Mouse (Mus musculus): Measurements from ENCODE around the gene Ptch2. TPM values are rescaled to one million over a fixed set of nuclear protein-coding genes. Genes with fewer than 3 reads are reported as not detected.

Gene Ptch2
- total and polyA plus RNA-seq, 3 experiments, result 0.38 TPM; not detected in 2

GRCm38 (mm10) chr4:117056514-117056913 lies 39.4 kb upstream of the Ptch2 start:
- no peak for TF ChIP-seq TAL1 (conservative IDR thresholded peaks at IDR 0.05; ENCODE audit: low read depth, low read length)
- TF ChIP-seq GATA2 (IDR thresholded peaks at IDR 0.05; ENCODE audit: borderline replicate concordance, low read depth, low read length), result no peak
- no peak for TF ChIP-seq POLR2AphosphoS5 (IDR thresholded peaks at IDR 0.05; ENCODE audit: insufficient replicate concordance, low read depth, low read length)
- no peak for TF ChIP-seq GATA1 (IDR thresholded peaks at IDR 0.05; ENCODE audit: borderline replicate concordance, low read length)
- TF ChIP-seq CTCF (IDR thresholded peaks at IDR 0.05; ENCODE audit: low read depth, low read length), result no peak
- peaks cover 40% of the 10 kb centered on the region for H3K4me1 ChIP-seq (ENCODE audit: insufficient read depth, low read depth, low read length)
- no peak overlapping the region; the same call in 1 of the 2 replicates for H3K4me3 ChIP-seq (ENCODE audit: low read depth, low read length)
- peaks cover 78% of the 10 kb centered on the region for H3K36me3 ChIP-seq (replicated peaks)
- DNase-seq (ENCODE audit: low spot score), result no peak
- no peaks in the 10 kb centered on the region for H3K9me3 ChIP-seq (replicated peaks)
- ATAC-seq (ENCODE audit: extremely low read depth, insufficient number of reproducible peaks, low FRiP score, poor library complexity, severe bottlenecking), result no peak
- H3K27me3 ChIP-seq (ENCODE audit: insufficient read depth, low read length), result no peaks in the 10 kb centered on the region

GRCm38 (mm10) chr4:117058512-117058911 lies 37.4 kb upstream of the Ptch2 start:
- peaks cover 46% of the 10 kb centered on the region for H3K4me1 ChIP-seq (ENCODE audit: insufficient read depth, low read depth, low read length)

GRCm38 (mm10) chr4:117062700-117063390 lies 33.0 kb upstream of the Ptch2 start:
- Histone ChIP-seq H3K9me3 (replicated peaks) (no peaks in the 10 kb centered on the region), H3K4me1 (ENCODE audit: insufficient read depth, low read depth, low read length) (peaks cover 22% of the 10 kb centered on the region), H3K4me3 (ENCODE audit: low read depth, low read length) (no peak overlapping the region), H3K27me3 (ENCODE audit: insufficient read depth, low read length) (no peaks in the 10 kb centered on the region), H3K36me3 (replicated peaks) (peaks cover 90% of the 10 kb centered on the region)
- DNase-seq (ENCODE audit: low spot score) (no peak), ATAC-seq (ENCODE audit: extremely low read depth, insufficient number of reproducible peaks, low FRiP score, poor library complexity, severe bottlenecking) (no peak)
- TF ChIP-seq POLR2AphosphoS5 (IDR thresholded peaks at IDR 0.05; ENCODE audit: insufficient replicate concordance, low read depth, low read length) (no peak), GATA1 (IDR thresholded peaks at IDR 0.05; ENCODE audit: borderline replicate concordance, low read length) (no peak), TAL1 (conservative IDR thresholded peaks at IDR 0.05; ENCODE audit: low read depth, low read length) (no peak), CTCF (IDR thresholded peaks at IDR 0.05; ENCODE audit: low read depth, low read length) (no peak), GATA2 (IDR thresholded peaks at IDR 0.05; ENCODE audit: borderline replicate concordance, low read depth, low read length) (no peak)

More at GRCm38 (mm10) chr4:117058512-117058911, 37.4 kb upstream of the Ptch2 start:
- Histone ChIP-seq H3K36me3 (replicated peaks) (peaks cover 81% of the 10 kb centered on the region), H3K4me3 (ENCODE audit: low read depth, low read length) (no peak overlapping the region), H3K9me3 (replicated peaks) (no peaks in the 10 kb centered on the region), H3K27me3 (ENCODE audit: insufficient read depth, low read length) (no peaks in the 10 kb centered on the region)
- DNase-seq (ENCODE audit: low spot score), result no peak
- TF ChIP-seq GATA1 (IDR thresholded peaks at IDR 0.05; ENCODE audit: borderline replicate concordance, low read length) (no peak), GATA2 (IDR thresholded peaks at IDR 0.05; ENCODE audit: borderline replicate concordance, low read depth, low read length) (no peak), POLR2AphosphoS5 (IDR thresholded peaks at IDR 0.05; ENCODE audit: insufficient replicate concordance, low read depth, low read length) (no peak), TAL1 (conservative IDR thresholded peaks at IDR 0.05; ENCODE audit: low read depth, low read length) (no peak), CTCF (IDR thresholded peaks at IDR 0.05; ENCODE audit: low read depth, low read length) (no peak)
- ATAC-seq (ENCODE audit: extremely low read depth, insufficient number of reproducible peaks, low FRiP score, poor library complexity, severe bottlenecking), result no peak

GRCm38 (mm10) chr4:117068035-117068434 lies 27.8 kb upstream of the Ptch2 start:
- Histone ChIP-seq H3K4me1 (ENCODE audit: insufficient read depth, low read depth, low read length) (peaks cover 13% of the 10 kb centered on the region), H3K9me3 (replicated peaks) (no peaks in the 10 kb centered on the region), H3K36me3 (replicated peaks) (peaks cover 93% of the 10 kb centered on the region), H3K27me3 (ENCODE audit: insufficient read depth, low read length) (no peaks in the 10 kb centered on the region), H3K4me3 (ENCODE audit: low read depth, low read length) (no peak overlapping the region)
- DNase-seq (ENCODE audit: low spot score) (no peak), ATAC-seq (ENCODE audit: extremely low read depth, insufficient number of reproducible peaks, low FRiP score, poor library complexity, severe bottlenecking) (no peak)
- no peak for TF ChIP-seq GATA1 (IDR thresholded peaks at IDR 0.05; ENCODE audit: borderline replicate concordance, low read length)
- TF ChIP-seq TAL1 (conservative IDR thresholded peaks at IDR 0.05; ENCODE audit: low read depth, low read length), result no peak
- TF ChIP-seq POLR2AphosphoS5 (IDR thresholded peaks at IDR 0.05; ENCODE audit: insufficient replicate concordance, low read depth, low read length), result no peak
- TF ChIP-seq CTCF (IDR thresholded peaks at IDR 0.05; ENCODE audit: low read depth, low read length), result no peak
- no peak for TF ChIP-seq GATA2 (IDR thresholded peaks at IDR 0.05; ENCODE audit: borderline replicate concordance, low read depth, low read length)

- no peak for ATAC-seq (ENCODE audit: extremely low read depth, insufficient number of reproducible peaks, low FRiP score, poor library complexity, severe bottlenecking)
- no peak overlapping the region for H3K4me3 ChIP-seq (ENCODE audit: low read depth, low read length)
- H3K4me1 ChIP-seq (ENCODE audit: insufficient read depth, low read depth, low read length), result peaks cover 11% of the 10 kb centered on the region
- H3K36me3 ChIP-seq (replicated peaks), result peaks cover 92% of the 10 kb centered on the region
- H3K9me3 ChIP-seq (replicated peaks), result no peaks in the 10 kb centered on the region
- TF ChIP-seq GATA1 (IDR thresholded peaks at IDR 0.05; ENCODE audit: borderline replicate concordance, low read length) (no peak), POLR2AphosphoS5 (IDR thresholded peaks at IDR 0.05; ENCODE audit: insufficient replicate concordance, low read depth, low read length) (no peak), GATA2 (IDR thresholded peaks at IDR 0.05; ENCODE audit: borderline replicate concordance, low read depth, low read length) (no peak), TAL1 (conservative IDR thresholded peaks at IDR 0.05; ENCODE audit: low read depth, low read length) (no peak), CTCF (IDR thresholded peaks at IDR 0.05; ENCODE audit: low read depth, low read length) (no peak)
- DNase-seq (ENCODE audit: low spot score), result no peak
- H3K27me3 ChIP-seq (ENCODE audit: insufficient read depth, low read length), result no peaks in the 10 kb centered on the region
Observed at GRCm38 (mm10) chr4:117069647-117070046, 26.2 kb upstream of the Ptch2 start.

GRCm38 (mm10) chr4:117070624-117071023 lies 25.3 kb upstream of the Ptch2 start:
- ATAC-seq (ENCODE audit: extremely low read depth, insufficient number of reproducible peaks, low FRiP score, poor library complexity, severe bottlenecking), result no peak
- no peak overlapping the region for H3K4me3 ChIP-seq (ENCODE audit: low read depth, low read length)
- TF ChIP-seq POLR2AphosphoS5 (IDR thresholded peaks at IDR 0.05; ENCODE audit: insufficient replicate concordance, low read depth, low read length) (no peak), GATA1 (IDR thresholded peaks at IDR 0.05; ENCODE audit: borderline replicate concordance, low read length) (no peak)
- no peaks in the 10 kb centered on the region for H3K27me3 ChIP-seq (ENCODE audit: insufficient read depth, low read length)
- H3K4me1 ChIP-seq (ENCODE audit: insufficient read depth, low read depth, low read length), result peaks cover 11% of the 10 kb centered on the region
- H3K9me3 ChIP-seq (replicated peaks), result no peaks in the 10 kb centered on the region
- H3K36me3 ChIP-seq (replicated peaks), result peaks cover 94% of the 10 kb centered on the region
- no peak for DNase-seq (ENCODE audit: low spot score)

Measured in G1E (cell line).